ENCODE assay signal across 24 mouse cellular contexts in genomic region chr6:72419806-72420205, GRCm38 (mm10). TPM values are rescaled to one million over a fixed set of nuclear protein-coding genes. Genes with fewer than 3 reads are reported as not detected.
DNase-seq lines count a peak whose midpoint lies in the region; ATAC-seq lines count a peak whose summit lies in the region.
"Had no signal": no experiment of that assay in that cellular context is flagged by ENCODE, and none has a peak within 500 bp of the region (broad histone marks: within the 10 kb centered on the region; RNA-seq: fewer than 3 reads in every experiment).

No protein-coding gene starts in this region.

- H3K4me1 ChIP-seq in heart, embryonic 12.5 days (replicated peaks): peaks cover 14% of the 10 kb centered on the region
- peaks cover 53% of the 10 kb centered on the region for H3K4me1 ChIP-seq in liver, embryonic 12.5 days
- H3K4me1 ChIP-seq in midbrain, embryonic 11.5 days (ENCODE audit: control insufficient read depth, insufficient read depth, low read length): peaks cover 3% of the 10 kb centered on the region
- peaks cover 22% of the 10 kb centered on the region for H3K4me1 ChIP-seq in midbrain, embryonic 15.5 days

- H3K4me2 ChIP-seq in heart, embryonic 12.5 days: no peak overlapping the region
- no peak overlapping the region for H3K4me2 ChIP-seq in liver, embryonic 12.5 days
- H3K4me2 ChIP-seq in midbrain, embryonic 11.5 days: no peak overlapping the region
- no peak overlapping the region for H3K4me2 ChIP-seq in midbrain, embryonic 15.5 days
- H3K4me2 ChIP-seq: embryonic facial prominence, embryonic 12.5 days had no signal

- 73% methylated on average over 1 of the region's 1 CpGs for WGBS in heart, embryonic 12.5 days
- 63% methylated on average over 1 of the region's 1 CpGs for WGBS in liver, embryonic 12.5 days (ENCODE audit: insufficient replicate concordance)
- 83% methylated on average over 1 of the region's 1 CpGs for WGBS in midbrain, embryonic 11.5 days
- WGBS in midbrain, embryonic 15.5 days: 78% methylated on average over 1 of the region's 1 CpGs

- intact Hi-C loops in heart, postnatal 14 days (cut with DNase I): no loop called here

- no peaks in the 10 kb centered on the region for H3K9me3 ChIP-seq in heart, embryonic 12.5 days (replicated peaks)
- no peaks in the 10 kb centered on the region for H3K9me3 ChIP-seq in liver, embryonic 12.5 days (replicated peaks)
- H3K9me3 ChIP-seq in midbrain, embryonic 11.5 days (ENCODE audit: control insufficient read depth, low read length): no peaks in the 10 kb centered on the region
- no peaks in the 10 kb centered on the region for H3K9me3 ChIP-seq in midbrain, embryonic 15.5 days
- H3K9me3 ChIP-seq: embryonic facial prominence, embryonic 10.5 days; embryonic facial prominence, embryonic 12.5 days had no signal

- H3K9ac ChIP-seq in heart, embryonic 12.5 days: no peak overlapping the region
- H3K9ac ChIP-seq in liver, embryonic 12.5 days: no peak overlapping the region
- H3K9ac ChIP-seq in midbrain, embryonic 11.5 days (ENCODE audit: low read length): no peak overlapping the region
- H3K9ac ChIP-seq in midbrain, embryonic 15.5 days: no peak overlapping the region
- H3K9ac ChIP-seq: embryonic facial prominence, embryonic 12.5 days had no signal

- ATAC-seq in heart, embryonic 12.5 days (ENCODE audit: insufficient number of reproducible peaks, low FRiP score): no peak
- no peak for ATAC-seq in liver, embryonic 12.5 days
- ATAC-seq in midbrain, embryonic 11.5 days (ENCODE audit: low FRiP score): no peak
- no peak for ATAC-seq in midbrain, embryonic 15.5 days (replicated peaks)
- ATAC-seq: activated CD4-positive, CD25-positive, alpha-beta regulatory T cell, adult 4 months; CD4-positive, CD25-positive, alpha-beta regulatory T cell, adult 4 months; forebrain, embryonic 14.5 days; forebrain, embryonic 16.5 days; Patski had no signal

- H3K4me3 ChIP-seq in heart, embryonic 12.5 days: no peak overlapping the region
- no peak overlapping the region for H3K4me3 ChIP-seq in liver, embryonic 12.5 days
- no peak overlapping the region for H3K4me3 ChIP-seq in midbrain, embryonic 11.5 days (ENCODE audit: low read depth, low read length)
- H3K4me3 ChIP-seq in midbrain, embryonic 15.5 days: no peak overlapping the region
- H3K4me3 ChIP-seq: embryonic facial prominence, embryonic 10.5 days; embryonic facial prominence, embryonic 12.5 days had no signal

- H3K27ac ChIP-seq in heart, embryonic 12.5 days (ENCODE audit: poor library complexity, severe bottlenecking): peak overlapping the region; percentile 15; the same call in 1 of the 2 replicates
- peak overlapping the region; percentile 18; the same call in 1 of the 2 replicates for H3K27ac ChIP-seq in liver, embryonic 12.5 days
- H3K27ac ChIP-seq in midbrain, embryonic 11.5 days (ENCODE audit: low read depth, low read length): no peak overlapping the region
- H3K27ac ChIP-seq in midbrain, embryonic 15.5 days: no peak overlapping the region
- H3K27ac ChIP-seq: embryonic facial prominence, embryonic 10.5 days; embryonic facial prominence, embryonic 12.5 days had no signal

- DNase-seq in adrenal gland, adult (ENCODE audit: inconsistent age in 2 of 2, low spot score in 1 of 2): peak; percentile 43 to 73
- DNase-seq in adrenal gland, postnatal 10 days: no peak
- DNase-seq in heart, postnatal 14 days: no peak
- DNase-seq in liver: no peak
- DNase-seq in midbrain, embryonic 11.5 days (ENCODE audit: low spot score, missing footprints): peak; percentile 59
- DNase-seq: adrenal gland, adult 8-10 months; adrenal gland, postnatal 36 days; B cell, adult 2 months; cerebellum, adult 11-12 months; cerebellum, adult 2 months; cerebellum, adult 9-10 months; cerebellum, postnatal 10 days; cerebellum, postnatal 25 days had no signal

- peaks cover 76% of the 10 kb centered on the region for H3K36me3 ChIP-seq in heart, embryonic 12.5 days
- peaks cover 77% of the 10 kb centered on the region for H3K36me3 ChIP-seq in liver, embryonic 12.5 days
- H3K36me3 ChIP-seq in midbrain, embryonic 11.5 days (ENCODE audit: control insufficient read depth, insufficient read depth, low read length): peaks cover 15% of the 10 kb centered on the region; the same call in 1 of the 2 replicates
- H3K36me3 ChIP-seq in midbrain, embryonic 15.5 days (replicated peaks): peaks cover 25% of the 10 kb centered on the region

- H3K27me3 ChIP-seq in heart, embryonic 12.5 days (replicated peaks): no peaks in the 10 kb centered on the region
- no peaks in the 10 kb centered on the region for H3K27me3 ChIP-seq in liver, embryonic 12.5 days (replicated peaks)
- H3K27me3 ChIP-seq in midbrain, embryonic 11.5 days (ENCODE audit: control insufficient read depth, insufficient read depth, low read length): no peaks in the 10 kb centered on the region
- H3K27me3 ChIP-seq in midbrain, embryonic 15.5 days (replicated peaks): no peaks in the 10 kb centered on the region
- H3K27me3 ChIP-seq: CH12.LX; embryonic facial prominence, embryonic 12.5 days; Patski had no signal

RNA-seq across cellular contexts. Expression of gene Ggcx, which starts 5.7 kb away (rescaled TPM):
- total RNA-seq in adrenal gland, postnatal 10 days (2021): 10 to 100 TPM; 42.4 to 42.7 TPM
- 33.8 and 38.7 TPM in 2 replicates for polyA plus RNA-seq in heart, embryonic 12.5 days (2016; fragmentation: Nextera tagmentation; extraction: Ambion mirVana)
- 10 to 100 TPM; 29.8 to 32.5 TPM for total RNA-seq in heart, postnatal 14 days (2021)
- 21.8 and 23.0 TPM in 2 replicates for polyA plus RNA-seq in liver, embryonic 12.5 days (2016; fragmentation: Nextera tagmentation; extraction: Ambion mirVana)
- polyA plus RNA-seq in midbrain, embryonic 11.5 days (2014; fragmentation: Nextera tagmentation; extraction: Ambion mirVana): 9.4 and 12.2 TPM in 2 replicates
- polyA plus RNA-seq in midbrain, embryonic 15.5 days (2015; fragmentation: Nextera tagmentation; extraction: Ambion mirVana): 16.9 and 19.0 TPM in 2 replicates

RNA-seq across cellular contexts. Expression of gene Mat2a, which starts 19.6 kb away (rescaled TPM):
- total RNA-seq in adrenal gland, postnatal 10 days (2021): 100 to 1,000 TPM; 225 to 245 TPM
- 313 and 317 TPM in 2 replicates for polyA plus RNA-seq in heart, embryonic 12.5 days (2016; fragmentation: Nextera tagmentation; extraction: Ambion mirVana)
- total RNA-seq in heart, postnatal 14 days (2021): 100 to 1,000 TPM; 186 to 202 TPM
- 318 and 321 TPM in 2 replicates for polyA plus RNA-seq in liver, embryonic 12.5 days (2016; fragmentation: Nextera tagmentation; extraction: Ambion mirVana)
- 463 and 499 TPM in 2 replicates for polyA plus RNA-seq in midbrain, embryonic 11.5 days (2014; fragmentation: Nextera tagmentation; extraction: Ambion mirVana)
- 354 and 380 TPM in 2 replicates for polyA plus RNA-seq in midbrain, embryonic 15.5 days (2015; fragmentation: Nextera tagmentation; extraction: Ambion mirVana)

RNA-seq across cellular contexts. Expression of gene Vamp8, which starts 29.3 kb away (rescaled TPM):
- total RNA-seq in adrenal gland, postnatal 10 days (2021): 100 to 1,000 TPM; 109 to 123 TPM
- 111 and 112 TPM in 2 replicates for polyA plus RNA-seq in heart, embryonic 12.5 days (2016; fragmentation: Nextera tagmentation; extraction: Ambion mirVana)
- 10 to 100 TPM; 71.0 to 75.5 TPM for total RNA-seq in heart, postnatal 14 days (2021)
- polyA plus RNA-seq in liver, embryonic 12.5 days (2016; fragmentation: Nextera tagmentation; extraction: Ambion mirVana): 220 and 223 TPM in 2 replicates
- 27.6 and 32.0 TPM in 2 replicates for polyA plus RNA-seq in midbrain, embryonic 11.5 days (2014; fragmentation: Nextera tagmentation; extraction: Ambion mirVana)
- polyA plus RNA-seq in midbrain, embryonic 15.5 days (2015; fragmentation: Nextera tagmentation; extraction: Ambion mirVana): 22.2 and 28.1 TPM in 2 replicates

RNA-seq across cellular contexts. Expression of gene Vamp5, which starts 39.5 kb away (rescaled TPM):
- 10 to 100 TPM; 25.2 to 46.6 TPM for total RNA-seq in adrenal gland, postnatal 10 days (2021)
- polyA plus RNA-seq in heart, embryonic 12.5 days (2016; fragmentation: Nextera tagmentation; extraction: Ambion mirVana): 48.3 and 52.1 TPM in 2 replicates
- 10 to 100 TPM; 48.8 to 54.0 TPM for total RNA-seq in heart, postnatal 14 days (2021)
- 105 and 109 TPM in 2 replicates for polyA plus RNA-seq in liver, embryonic 12.5 days (2016; fragmentation: Nextera tagmentation; extraction: Ambion mirVana)
- 13.4 and 15.4 TPM in 2 replicates for polyA plus RNA-seq in midbrain, embryonic 11.5 days (2014; fragmentation: Nextera tagmentation; extraction: Ambion mirVana)
- polyA plus RNA-seq in midbrain, embryonic 15.5 days (2015; fragmentation: Nextera tagmentation; extraction: Ambion mirVana): 20.2 and 24.2 TPM in 2 replicates

RNA-seq across cellular contexts. Expression of gene Rnf181, which starts 53.0 kb away (rescaled TPM):
- 100 to 1,000 TPM; 176 to 188 TPM for total RNA-seq in adrenal gland, postnatal 10 days (2021)
- polyA plus RNA-seq in heart, embryonic 12.5 days (2016; fragmentation: Nextera tagmentation; extraction: Ambion mirVana): 90.0 and 92.9 TPM in 2 replicates
- total RNA-seq in heart, postnatal 14 days (2021): 10 to 100 TPM; 45.5 to 46.5 TPM
- 80.0 and 83.0 TPM in 2 replicates for polyA plus RNA-seq in liver, embryonic 12.5 days (2016; fragmentation: Nextera tagmentation; extraction: Ambion mirVana)
- polyA plus RNA-seq in midbrain, embryonic 11.5 days (2014; fragmentation: Nextera tagmentation; extraction: Ambion mirVana): 102 TPM in 2 replicates
- polyA plus RNA-seq in midbrain, embryonic 15.5 days (2015; fragmentation: Nextera tagmentation; extraction: Ambion mirVana): 137 and 141 TPM in 2 replicates

Comparison
In these comparisons a context has a peak if more than half of its experiments do, and no peak if none do; other contexts are left out.
1. DNase-seq: peak in adrenal gland, adult (2 of 2) and midbrain, embryonic 11.5 days (single experiment); none in adrenal gland, postnatal 10 days (single experiment), heart, postnatal 14 days (0 of 2) and liver (single experiment).
2. H3K27ac ChIP-seq: peak in heart, embryonic 12.5 days (single experiment) and liver, embryonic 12.5 days (single experiment); none in midbrain, embryonic 11.5 days (single experiment) and midbrain, embryonic 15.5 days (single experiment).